ENCODE assay signal across 11 mouse cellular contexts in genomic region chr11:117830401-117830800, GRCm38 (mm10). TPM values are rescaled to one million over a fixed set of nuclear protein-coding genes. Genes with fewer than 3 reads are reported as not detected.
DNase-seq lines count a peak whose midpoint lies in the region; ATAC-seq and TF ChIP-seq lines count a peak whose summit lies in the region.
"Had no signal": no experiment of that assay in that cellular context is flagged by ENCODE, and none has a peak within 500 bp of the region (broad histone marks: within the 10 kb centered on the region; RNA-seq: fewer than 3 reads in every experiment).

No protein-coding gene starts in this region.

- 66% methylated on average over 9 of the region's 9 CpGs for WGBS in heart, embryonic 10.5 days
- WGBS in lung, embryonic 16.5 days: 43% methylated on average over 9 of the region's 9 CpGs

- H3K9ac ChIP-seq in lung, embryonic 16.5 days (ENCODE audit: low read length): peak overlapping the region; percentile 11; the same call in 1 of the 2 replicates
- H3K9ac ChIP-seq: limb, embryonic 15.5 days had no signal

- no peak overlapping the region for H3K4me3 ChIP-seq in heart, embryonic 10.5 days
- H3K4me3 ChIP-seq in testis, adult 2 months (ENCODE audit: control insufficient read depth, low read depth, low read length): peak overlapping the region; percentile 1
- H3K4me3 ChIP-seq in lung, embryonic 16.5 days (ENCODE audit: low read length): no peak overlapping the region
- H3K4me3 ChIP-seq: limb, embryonic 15.5 days had no signal

- TF ChIP-seq CTCF in testis, adult 2 months (IDR thresholded peaks at IDR 0.05; ENCODE audit: control insufficient read depth, insufficient read depth, insufficient replicate concordance, low read depth, low read length): no peak

- peak overlapping the region; percentile 90 for H3K27ac ChIP-seq in heart, embryonic 10.5 days
- H3K27ac ChIP-seq in testis, adult 2 months (ENCODE audit: control insufficient read depth, insufficient read depth, low read depth, low read length): peak overlapping the region; percentile 44
- H3K27ac ChIP-seq in lung, embryonic 16.5 days (ENCODE audit: low read length): peak overlapping the region; percentile 88
- H3K27ac ChIP-seq: limb, embryonic 15.5 days had no signal

- H3K4me1 ChIP-seq in heart, embryonic 10.5 days: peaks cover 65% of the 10 kb centered on the region
- peaks cover 29% of the 10 kb centered on the region for H3K4me1 ChIP-seq in testis, adult 2 months (ENCODE audit: control insufficient read depth, insufficient read depth, low read length)
- H3K4me1 ChIP-seq in lung, embryonic 16.5 days (replicated peaks; ENCODE audit: control insufficient read depth, insufficient read depth, low read length): peaks cover 58% of the 10 kb centered on the region

- TF ChIP-seq POLR2A in testis, adult 2 months (IDR thresholded peaks at IDR 0.05; ENCODE audit: control insufficient read depth, low read depth, low read length): no peak

- no peak for ATAC-seq in lung, embryonic 16.5 days (ENCODE audit: low read depth)
- ATAC-seq: inflammation-experienced regulatory T-cells, adult 6 months had no signal

- H3K36me3 ChIP-seq in heart, embryonic 10.5 days: no peaks in the 10 kb centered on the region
- no peaks in the 10 kb centered on the region for H3K36me3 ChIP-seq in testis, adult 2 months (ENCODE audit: control insufficient read depth, insufficient read depth, low read length)
- no peaks in the 10 kb centered on the region for H3K36me3 ChIP-seq in lung, embryonic 16.5 days (ENCODE audit: control insufficient read depth, insufficient read depth, low read length)
- H3K36me3 ChIP-seq: limb, embryonic 15.5 days had no signal

- no peaks in the 10 kb centered on the region for H3K27me3 ChIP-seq in heart, embryonic 10.5 days (ENCODE audit: insufficient read depth, poor library complexity, severe bottlenecking)
- H3K27me3 ChIP-seq in testis, adult 2 months (ENCODE audit: control insufficient read depth, insufficient read depth, low read length): no peaks in the 10 kb centered on the region
- H3K27me3 ChIP-seq in lung, embryonic 16.5 days (ENCODE audit: control insufficient read depth, insufficient read depth, low read depth, low read length): no peaks in the 10 kb centered on the region
- H3K27me3 ChIP-seq: limb, embryonic 15.5 days had no signal

- DNase-seq in heart, embryonic 10.5 days (ENCODE audit: low spot score): no peak
- DNase-seq in heart, adult 8-10 months (ENCODE audit: low spot score): no peak
- no peak for DNase-seq in testis, postnatal 10 days (ENCODE audit: low spot score)
- no peak for DNase-seq in ovary, adult 18-20 months (ENCODE audit: low spot score)
- no peak for DNase-seq in right cerebral cortex, postnatal 10 days (ENCODE audit: low spot score in 2 of 2)
- DNase-seq in layer of hippocampus, adult 9-10 months (ENCODE audit: low spot score): no peak
- DNase-seq: cerebellum, adult 9-10 months had no signal

- no peak overlapping the region for H3K4me2 ChIP-seq in lung, embryonic 16.5 days (ENCODE audit: low read depth, low read length)
- H3K4me2 ChIP-seq: limb, embryonic 15.5 days had no signal

- H3K9me3 ChIP-seq in heart, embryonic 10.5 days: no peaks in the 10 kb centered on the region
- no peaks in the 10 kb centered on the region for H3K9me3 ChIP-seq in lung, embryonic 16.5 days (ENCODE audit: control insufficient read depth, low read length)
- H3K9me3 ChIP-seq: limb, embryonic 15.5 days had no signal

RNA-seq across cellular contexts. Expression of gene Tk1, which starts 4.5 kb away (rescaled TPM):
- polyA plus RNA-seq in heart, embryonic 10.5 days (2016; fragmentation: Nextera tagmentation; extraction: Ambion mirVana): 124 and 134 TPM in 2 replicates
- 1 to 10 TPM in 3 of 4 experiments, under 1 TPM in 1; 0.78 to 3.2 (median 2.3) TPM for total RNA-seq in heart, adult 8-10 months (2022)
- polyA plus RNA-seq in testis, adult 2 months (2012; rRNA removed): 4.8 and 5.8 TPM in 2 replicates
- 130 and 131 TPM in 2 replicates for polyA plus RNA-seq in lung, embryonic 16.5 days (2015; fragmentation: Nextera tagmentation; extraction: Ambion mirVana)

RNA-seq across cellular contexts. Expression of gene Afmid, which starts 4.7 kb away (rescaled TPM):
- 8.8 and 13.5 TPM in 2 replicates for polyA plus RNA-seq in heart, embryonic 10.5 days (2016; fragmentation: Nextera tagmentation; extraction: Ambion mirVana)
- total RNA-seq in heart, adult 8-10 months (2022): 1 to 10 TPM; 2.3 to 6.0 (median 4.9) TPM
- polyA plus RNA-seq in testis, adult 2 months (2012; rRNA removed): 4.0 and 5.7 TPM in 2 replicates
- 4.9 and 5.4 TPM in 2 replicates for polyA plus RNA-seq in lung, embryonic 16.5 days (2015; fragmentation: Nextera tagmentation; extraction: Ambion mirVana)

RNA-seq across cellular contexts. Expression of gene Birc5, which starts 18.6 kb away (rescaled TPM):
- 275 and 334 TPM in 2 replicates for polyA plus RNA-seq in heart, embryonic 10.5 days (2016; fragmentation: Nextera tagmentation; extraction: Ambion mirVana)
- total RNA-seq in heart, adult 8-10 months (2022): under 1 TPM; 0.25 to 0.87 (median 0.67) TPM
- polyA plus RNA-seq in testis, adult 2 months (2012; rRNA removed): 46.1 and 46.3 TPM in 2 replicates
- polyA plus RNA-seq in lung, embryonic 16.5 days (2015; fragmentation: Nextera tagmentation; extraction: Ambion mirVana): 312 and 336 TPM in 2 replicates

RNA-seq across cellular contexts. Expression of gene Gm20708, which starts 20.9 kb away (rescaled TPM):
- 1.1 TPM in 2 replicates for polyA plus RNA-seq in heart, embryonic 10.5 days (2016; fragmentation: Nextera tagmentation; extraction: Ambion mirVana)
- 1 to 10 TPM in 2 of 4 experiments, under 1 TPM in 1, not detected in 1; 0.63 to 1.3 (median 1.2) TPM for total RNA-seq in heart, adult 8-10 months (2022)
- polyA plus RNA-seq in testis, adult 2 months (2012; rRNA removed): 1.0 TPM in 1 of 2 replicates, not detected in the other
- polyA plus RNA-seq in lung, embryonic 16.5 days (2015; fragmentation: Nextera tagmentation; extraction: Ambion mirVana): 0.13 and 0.14 TPM in 2 replicates

RNA-seq across cellular contexts. Expression of gene Syngr2, which starts 20.9 kb away (rescaled TPM):
- polyA plus RNA-seq in heart, embryonic 10.5 days (2016; fragmentation: Nextera tagmentation; extraction: Ambion mirVana): 68.1 and 76.3 TPM in 2 replicates
- total RNA-seq in heart, adult 8-10 months (2022): 100 to 1,000 TPM; 123 to 137 (median 131) TPM
- polyA plus RNA-seq in testis, adult 2 months (2012; rRNA removed): 21.3 and 32.5 TPM in 2 replicates
- 79.5 and 87.7 TPM in 2 replicates for polyA plus RNA-seq in lung, embryonic 16.5 days (2015; fragmentation: Nextera tagmentation; extraction: Ambion mirVana)

Comparison
In these comparisons a context has a peak if more than half of its experiments do, and no peak if none do; other contexts are left out.
1. RNA of gene Tk1, which starts 4.5 kb away (polyA plus RNA-seq): 124 to 134 TPM in heart, embryonic 10.5 days and 130 to 131 TPM in lung, embryonic 16.5 days; 4.8 to 5.8 TPM in testis, adult 2 months; every median in the first group is over 10 times any median in the second.
2. Peak in every context shown above with its lines, with median percentiles within 50 percentile points of each other: H3K27ac ChIP-seq.